Mouse (Mus musculus) ES-CJ7 (cell line): ENCODE results near the gene Cd72.

Source experiments
- DNase-seq: peaks from one replicate; pipeline ENCODE4 v3.0.0; 2011; ENCODE audit warnings: low read depth, low spot score

The Cd72 gene

GRCm38 (mm10) chr4:43428180-43428861, 26.1 kb downstream of the Cd72 start:
- DNase-seq, result no peak

DNA sequence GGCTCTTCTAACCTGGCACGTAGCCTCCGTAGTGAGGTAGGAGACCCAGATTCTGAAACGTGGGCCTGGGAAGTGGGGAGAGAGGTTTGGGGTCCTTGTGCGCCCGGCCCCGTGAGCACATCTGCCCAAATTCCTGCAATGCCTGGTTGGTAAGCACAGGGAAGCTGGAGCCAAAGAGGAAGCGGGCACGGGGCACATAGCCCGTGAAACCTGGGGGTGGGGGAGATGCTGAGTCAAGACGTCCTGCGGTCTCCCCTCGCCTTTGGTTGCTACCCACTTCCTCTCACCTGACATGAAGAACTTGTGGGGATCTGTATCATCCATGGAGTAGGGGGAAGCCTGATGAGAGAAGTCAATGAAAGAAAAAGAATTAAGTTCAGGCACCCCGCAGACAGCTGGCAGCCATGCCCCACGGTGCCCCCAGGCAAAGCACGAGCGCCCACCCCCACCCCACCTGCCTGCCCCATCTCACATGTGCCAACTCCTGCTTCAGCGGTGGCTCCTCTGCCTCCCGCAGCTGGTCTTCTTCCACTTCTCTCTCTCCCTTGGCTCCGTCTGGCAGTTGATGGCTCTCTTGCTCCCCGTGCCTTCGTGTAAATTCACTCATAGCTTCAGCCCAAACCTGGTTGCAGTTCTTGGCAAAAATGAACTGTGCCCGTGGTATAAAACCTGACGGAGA, 26.8 kb downstream of the Cd72 start:
- DNase-seq, result no peak

- no peak for DNase-seq
Observed at GRCm38 (mm10) chr4:43426487-43426886, 27.9 kb downstream of the Cd72 start.

DNA sequence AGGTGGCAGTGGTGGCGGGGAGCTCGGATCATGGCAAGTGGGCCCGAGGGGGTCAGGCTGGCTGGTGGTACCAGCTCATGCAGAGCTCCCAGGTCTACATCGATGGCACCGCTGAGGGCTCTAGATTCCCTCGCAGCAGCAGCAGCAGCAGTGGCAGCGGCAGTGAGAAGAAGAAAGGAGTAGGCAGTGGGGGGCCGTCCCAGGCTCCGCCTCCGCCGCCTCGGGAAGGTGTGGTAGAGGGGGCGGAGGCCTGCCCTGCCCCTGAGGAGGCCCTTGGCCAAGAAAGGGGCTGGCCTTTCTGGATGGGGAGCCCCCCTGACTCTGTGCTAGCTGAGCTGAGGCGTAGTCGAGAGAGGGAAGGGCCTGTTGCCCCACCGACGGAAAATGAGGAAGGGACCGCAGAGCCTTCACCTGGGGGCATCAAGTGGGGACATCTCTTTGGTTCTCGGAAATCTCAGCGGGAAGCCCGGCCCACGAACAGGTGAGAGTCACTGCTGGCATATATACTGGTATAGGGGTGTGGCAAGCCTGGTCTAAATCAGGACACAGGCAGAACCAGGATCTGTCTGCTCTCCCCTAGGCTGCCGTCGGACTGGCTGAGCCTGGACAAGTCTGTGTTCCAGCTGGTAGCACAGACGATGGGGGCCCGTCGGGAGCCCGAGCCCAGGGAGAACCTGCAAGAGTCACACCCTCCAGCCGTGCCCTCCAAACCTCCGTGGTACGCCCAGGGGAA, 28.6 kb downstream of the Cd72 start:
- DNase-seq, result no peak

- DNase-seq, result no peak
Observed at GRCm38 (mm10) chr4:43425197-43425596, 29.2 kb downstream of the Cd72 start.

DNA sequence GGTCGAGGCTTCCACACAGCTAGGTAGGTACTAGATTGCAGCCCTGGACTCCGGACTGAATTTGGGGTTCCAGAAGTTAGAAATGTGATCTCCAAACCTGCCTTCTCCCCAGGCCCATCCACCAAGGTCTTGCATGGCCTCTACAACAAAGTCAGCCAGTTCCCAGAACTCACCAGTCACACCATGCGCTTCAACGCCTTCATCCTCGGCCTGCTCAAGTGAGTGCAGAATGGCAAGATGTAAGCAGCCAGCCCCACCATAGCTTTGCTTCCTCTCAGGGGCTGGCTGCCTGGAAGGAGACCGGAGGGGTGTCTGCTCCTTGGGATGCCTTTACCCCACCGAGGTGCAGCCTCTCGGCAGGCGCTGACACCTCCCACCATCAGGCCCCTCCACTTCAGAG, 30.4 kb downstream of the Cd72 start:
- no peak for DNase-seq

GRCm38 (mm10) chr4:43423267-43423934, 31.0 kb downstream of the Cd72 start:
- DNase-seq, result no peak

DNA sequence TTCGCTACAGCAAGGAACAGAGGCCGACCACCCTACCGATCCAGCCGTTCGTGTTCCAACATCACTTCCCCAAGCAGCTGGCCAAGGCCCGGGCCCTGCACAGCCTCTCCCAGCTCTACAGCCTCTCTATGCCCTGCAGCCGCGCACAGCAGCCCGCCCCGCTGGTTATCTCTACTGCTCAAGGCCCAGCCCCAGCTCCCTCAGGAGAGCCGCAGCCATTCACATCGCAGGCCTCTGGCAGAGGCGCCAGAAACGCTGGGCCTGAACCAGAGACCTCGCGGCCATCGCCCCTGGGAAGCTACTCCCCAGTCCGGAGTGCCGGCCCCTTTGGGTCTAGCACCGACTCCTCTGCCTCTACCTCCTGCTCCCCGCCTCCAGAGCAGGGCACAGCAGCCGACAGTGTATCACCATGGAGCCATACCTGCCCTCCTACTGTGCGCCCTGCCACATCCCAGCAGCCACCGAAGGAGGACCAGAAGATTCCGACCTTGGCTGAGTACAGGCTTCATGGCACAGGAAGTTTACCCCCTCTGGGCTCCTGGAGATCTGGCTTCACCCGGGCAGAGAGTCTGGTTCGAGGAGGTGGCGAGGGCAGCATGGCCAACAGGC, 32.7 kb downstream of the Cd72 start:
- DNase-seq, result no peak

DNA sequence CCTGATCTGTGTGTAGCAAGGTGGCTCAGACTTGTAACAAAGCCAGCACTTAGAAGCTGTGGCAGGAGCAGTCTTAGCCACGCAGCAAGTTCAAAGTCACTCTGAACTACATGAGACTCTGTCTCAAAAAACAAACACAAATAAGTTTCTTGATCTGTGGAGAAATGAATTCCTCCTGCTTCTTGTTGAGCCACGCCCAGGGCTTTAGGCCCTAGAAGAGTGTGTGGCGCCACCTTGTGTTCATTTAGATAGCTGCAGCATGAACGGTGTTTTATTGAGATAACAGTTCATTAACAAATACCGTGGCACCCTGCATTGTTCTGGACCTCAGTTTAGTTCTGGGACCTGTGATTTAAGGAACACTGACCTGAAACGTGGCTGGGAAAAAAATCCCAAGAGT, 34.1 kb downstream of the Cd72 start:
- DNase-seq, result peak; percentile 76

DNA sequence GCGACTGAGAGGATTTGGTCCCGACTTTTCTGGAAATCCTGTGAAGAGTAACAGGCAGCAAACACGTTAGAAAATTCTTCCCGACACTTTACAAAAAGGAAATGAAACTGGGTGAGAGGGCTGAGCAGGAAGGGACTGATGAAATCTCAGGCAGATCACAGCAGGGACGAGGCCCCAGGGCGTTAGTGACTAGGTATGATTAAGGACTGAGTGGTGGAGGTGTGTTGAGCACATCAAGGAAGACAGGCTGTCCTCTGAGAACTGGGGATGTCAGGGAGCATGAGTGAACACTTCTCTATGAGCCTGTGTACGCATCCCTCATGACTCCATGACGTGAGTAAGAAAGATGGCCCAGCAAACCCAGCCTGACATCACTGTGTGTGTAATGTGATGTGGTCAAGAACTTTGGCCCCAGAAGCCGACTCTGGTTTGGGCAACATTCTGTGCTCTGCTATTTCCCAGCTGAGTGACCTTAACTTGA, 34.6 kb downstream of the Cd72 start:
- DNase-seq, result no peak

DNA sequence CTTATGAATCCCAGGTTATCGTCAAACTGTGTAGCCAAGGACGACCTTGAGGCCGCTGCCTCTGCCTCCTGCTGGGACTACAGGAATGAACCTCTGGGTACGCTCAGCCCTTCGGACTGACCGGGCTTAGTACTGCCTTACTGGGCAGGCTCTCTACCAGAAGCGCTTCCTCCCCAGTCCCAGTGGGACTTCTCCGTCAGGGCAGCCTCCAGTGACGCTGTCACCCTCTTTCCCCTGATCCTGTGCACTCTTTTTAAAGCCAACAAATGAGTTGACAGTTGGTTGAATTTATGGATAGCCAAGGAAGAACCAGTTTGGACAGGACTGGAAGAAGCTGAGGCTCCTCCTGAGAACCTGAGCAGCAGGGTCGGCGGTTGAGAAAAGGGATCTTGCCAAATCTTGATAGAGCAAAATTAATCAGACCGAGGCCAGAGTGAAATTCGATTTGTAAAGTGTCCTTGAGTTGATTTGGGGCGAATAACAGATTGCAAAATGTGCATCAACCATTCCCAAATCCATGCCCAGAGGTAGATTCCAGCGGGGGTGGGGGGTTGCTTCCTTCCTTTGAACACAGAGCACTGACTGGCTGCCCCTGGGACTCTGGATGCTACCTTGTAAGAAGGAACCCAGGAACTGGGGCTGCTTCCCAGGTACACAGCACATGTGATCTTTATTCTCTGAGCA, 35.3 kb downstream of the Cd72 start:
- no peak for DNase-seq

GRCm38 (mm10) chr4:43418450-43418849, 36.0 kb downstream of the Cd72 start:
- DNase-seq, result no peak

DNA sequence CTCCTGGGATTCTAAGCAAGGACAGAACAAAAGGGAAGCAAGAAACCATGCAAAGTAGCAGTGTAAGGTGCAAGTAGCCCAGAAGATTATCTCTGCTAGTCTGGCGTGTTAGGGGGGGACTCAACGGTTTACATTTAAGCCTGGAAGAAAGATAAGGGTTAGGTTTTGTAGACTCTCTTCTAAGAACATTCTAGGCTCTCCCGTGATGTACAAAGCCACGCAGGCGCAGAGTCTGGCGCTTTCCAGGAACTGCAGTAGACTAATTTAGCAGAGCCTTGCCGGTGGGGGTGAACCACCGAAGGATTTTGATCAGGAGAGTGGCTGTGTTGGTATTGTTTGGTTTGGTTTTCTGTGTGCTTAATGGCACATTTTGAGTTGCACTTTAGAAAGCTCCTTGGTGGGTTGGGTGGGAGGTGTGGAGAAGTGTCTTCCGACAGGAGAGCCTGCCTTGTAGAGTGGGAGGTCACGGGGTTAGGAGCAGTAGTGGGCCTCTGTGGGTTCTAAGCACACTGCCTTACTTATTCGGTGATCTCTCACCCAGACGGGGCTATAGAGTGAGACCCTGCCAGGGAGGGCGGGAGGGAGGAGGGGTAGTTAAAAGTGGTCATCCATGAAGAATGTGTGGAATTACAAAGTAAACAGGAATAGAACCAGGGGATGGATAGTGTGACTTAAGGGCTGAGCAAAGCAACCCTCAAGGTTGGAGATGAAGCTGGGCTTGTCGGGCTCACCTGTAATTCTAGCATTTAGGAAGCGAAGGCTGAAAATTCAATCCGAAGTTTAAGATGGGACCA, 37.0 kb downstream of the Cd72 start:
- DNase-seq, result no peak

GRCm38 (mm10) chr4:43416071-43416490, 38.3 kb downstream of the Cd72 start:
- no peak for DNase-seq

DNA sequence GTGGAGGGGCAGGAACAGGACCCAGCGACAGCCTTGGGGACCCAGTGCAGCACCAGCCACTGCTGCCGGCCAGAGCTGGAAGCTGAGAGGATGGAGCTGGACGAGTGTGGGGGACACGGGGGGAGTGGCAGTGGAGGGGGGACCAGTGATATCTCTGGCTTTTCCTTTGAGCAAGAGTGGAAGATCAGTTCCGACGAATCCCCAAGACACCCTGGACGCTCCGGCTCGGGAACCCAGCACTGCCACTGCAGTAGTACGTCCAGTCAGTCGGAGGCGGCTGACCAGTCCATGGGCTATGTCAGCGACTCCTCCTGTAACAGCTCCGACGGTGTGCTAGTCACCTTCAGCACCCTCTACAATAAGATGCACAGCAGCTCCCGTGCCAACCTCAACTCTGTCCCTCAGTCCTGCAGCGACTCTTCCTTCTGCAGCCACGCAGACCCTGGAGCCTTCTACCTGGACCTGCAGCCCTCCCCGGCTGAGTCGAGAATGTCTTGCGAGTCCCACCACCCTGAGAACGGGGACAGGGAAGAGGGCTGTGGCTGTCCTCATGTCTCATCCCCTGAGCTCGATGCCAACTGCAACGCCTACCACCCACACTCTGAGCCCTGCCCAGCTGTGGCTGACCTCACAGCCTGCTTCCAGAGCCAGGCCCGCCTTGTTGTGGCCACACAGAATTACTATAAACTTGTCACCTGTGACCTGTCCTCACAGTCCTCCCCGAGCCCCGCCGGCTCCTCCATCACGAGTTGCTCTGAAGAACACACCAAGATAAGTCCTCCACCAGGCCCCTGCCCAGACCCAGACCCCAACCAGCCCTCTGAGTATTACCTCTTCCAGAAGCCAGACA, 39.0 kb downstream of the Cd72 start:
- DNase-seq, result no peak

DNA sequence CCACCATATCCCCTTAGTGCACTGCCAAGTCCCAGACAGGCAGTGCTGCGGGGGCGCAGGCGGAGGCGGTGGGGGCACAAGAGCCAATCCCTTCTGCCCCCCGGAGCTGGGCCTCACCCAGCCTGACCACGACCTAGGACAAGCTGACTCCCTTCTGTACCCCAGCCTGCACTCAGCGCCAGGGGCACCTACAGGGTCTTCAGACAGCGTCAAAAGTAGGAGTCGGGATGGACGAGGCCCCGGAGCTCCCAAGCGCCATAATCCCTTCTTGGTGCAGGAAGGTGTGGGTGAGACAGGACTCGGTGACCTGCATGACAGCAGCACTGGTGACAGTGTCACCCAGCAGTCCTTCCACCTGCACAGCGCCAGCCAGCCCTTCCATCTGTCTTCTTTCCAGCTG, 39.7 kb downstream of the Cd72 start:
- no peak for DNase-seq

GRCm38 (mm10) chr4:43407071-43407920, 47.1 kb downstream of the Cd72 start:
- DNase-seq, result peak; percentile 74
